Comparison of ENCODE assay signal across 24 mouse cellular contexts in genomic region chr2:130144703-130145324, GRCm38 (mm10). TPM values are rescaled to one million over a fixed set of nuclear protein-coding genes. Genes with fewer than 3 reads are reported as not detected.
DNase-seq lines count a peak whose midpoint lies in the region; ATAC-seq and TF ChIP-seq lines count a peak whose summit lies in the region.
"Had no signal": no experiment of that assay in that cellular context is flagged by ENCODE, and none has a peak within 500 bp of the region (broad histone marks: within the 10 kb centered on the region; RNA-seq: fewer than 3 reads in every experiment).

No protein-coding gene starts in this region.

- no peaks in the 10 kb centered on the region for H3K27me3 ChIP-seq in forebrain, postnatal 0 days (ENCODE audit: insufficient read depth, low read length)
- no peaks in the 10 kb centered on the region for H3K27me3 ChIP-seq in forebrain, embryonic 10.5 days (ENCODE audit: poor library complexity, severe bottlenecking)
- H3K27me3 ChIP-seq in midbrain, embryonic 11.5 days (ENCODE audit: control insufficient read depth, insufficient read depth, low read length): no peaks in the 10 kb centered on the region
- no peaks in the 10 kb centered on the region for H3K27me3 ChIP-seq in midbrain, embryonic 16.5 days (ENCODE audit: control insufficient read depth, insufficient read depth, low read depth, low read length)
- H3K27me3 ChIP-seq: hindbrain, embryonic 12.5 days had no signal

- 77% methylated on average over 23 of the region's 23 CpGs for WGBS in forebrain, postnatal 0 days
- 92% methylated on average over 23 of the region's 23 CpGs for WGBS in forebrain, embryonic 10.5 days
- WGBS in midbrain, embryonic 11.5 days: 89% methylated on average over 23 of the region's 23 CpGs
- 87% methylated on average over 23 of the region's 23 CpGs for WGBS in midbrain, embryonic 16.5 days

- no peaks in the 10 kb centered on the region for H3K9me3 ChIP-seq in forebrain, postnatal 0 days (ENCODE audit: low read length)
- H3K9me3 ChIP-seq in forebrain, embryonic 10.5 days: 0 out of 2 replicates have a peak, but pooled peaks cover 4% of the 10 kb centered on the region
- H3K9me3 ChIP-seq in midbrain, embryonic 11.5 days (ENCODE audit: control insufficient read depth, low read length): no peaks in the 10 kb centered on the region
- no peaks in the 10 kb centered on the region for H3K9me3 ChIP-seq in midbrain, embryonic 16.5 days (replicated peaks; ENCODE audit: control insufficient read depth, low read length, poor library complexity, severe bottlenecking)
- H3K9me3 ChIP-seq: embryonic facial prominence, embryonic 10.5 days; hindbrain, embryonic 12.5 days had no signal

- peak; percentile 30 for DNase-seq in forebrain, postnatal 0 days
- DNase-seq in forebrain, embryonic 10.5 days (ENCODE audit: extremely low spot score, low spot score): no peak
- peak; percentile 62 for DNase-seq in midbrain, embryonic 11.5 days (ENCODE audit: low spot score, missing footprints)
- DNase-seq in ES-CJ7 (ENCODE audit: low read depth, low spot score) (peak; percentile 12), ZHBTc4 (ENCODE audit: low read depth, low spot score) (peak; percentile 37)
- no peak for DNase-seq in gastrocnemius, postnatal 4 days (ENCODE audit: low spot score in 2 of 2)
- no peak for DNase-seq in spleen, postnatal 4 days (ENCODE audit: low spot score in 2 of 2)
- DNase-seq: adrenal gland, postnatal 10 days; cerebellum, adult 11-12 months; cerebellum, postnatal 10 days; gastrocnemius, postnatal 14 days; heart, postnatal 10 days; heart, postnatal 4 days had no signal

- H3K4me1 ChIP-seq in forebrain, postnatal 0 days (ENCODE audit: insufficient read depth): no peaks in the 10 kb centered on the region
- H3K4me1 ChIP-seq in forebrain, embryonic 10.5 days: no peaks in the 10 kb centered on the region
- H3K4me1 ChIP-seq in midbrain, embryonic 11.5 days (ENCODE audit: control insufficient read depth, insufficient read depth, low read length): no peaks in the 10 kb centered on the region
- no peaks in the 10 kb centered on the region for H3K4me1 ChIP-seq in midbrain, embryonic 16.5 days (ENCODE audit: control insufficient read depth, insufficient read depth, low read length)
- H3K4me1 ChIP-seq: embryonic facial prominence, embryonic 10.5 days; hindbrain, embryonic 12.5 days had no signal

- no peaks in the 10 kb centered on the region for H3K36me3 ChIP-seq in forebrain, postnatal 0 days (ENCODE audit: insufficient read depth)
- no peaks in the 10 kb centered on the region for H3K36me3 ChIP-seq in forebrain, embryonic 10.5 days (replicated peaks)
- H3K36me3 ChIP-seq in midbrain, embryonic 11.5 days (ENCODE audit: control insufficient read depth, insufficient read depth, low read length): no peaks in the 10 kb centered on the region
- H3K36me3 ChIP-seq in midbrain, embryonic 16.5 days (ENCODE audit: control insufficient read depth, insufficient read depth, low read length): no peaks in the 10 kb centered on the region
- H3K36me3 ChIP-seq: embryonic facial prominence, embryonic 10.5 days; hindbrain, embryonic 12.5 days had no signal

- TF ChIP-seq CTCF in forebrain, postnatal 0 days (IDR thresholded peaks at IDR 0.05; ENCODE audit: low read depth): no peak

- no peak overlapping the region for H3K9ac ChIP-seq in forebrain, postnatal 0 days
- H3K9ac ChIP-seq in midbrain, embryonic 11.5 days (ENCODE audit: low read length): no peak overlapping the region
- H3K9ac ChIP-seq in midbrain, embryonic 16.5 days (ENCODE audit: low read depth, low read length): no peak overlapping the region
- H3K9ac ChIP-seq: hindbrain, embryonic 12.5 days had no signal

- no peak overlapping the region for H3K4me3 ChIP-seq in forebrain, postnatal 0 days (ENCODE audit: low read depth, low read length)
- H3K4me3 ChIP-seq in forebrain, embryonic 10.5 days: no peak overlapping the region
- no peak overlapping the region for H3K4me3 ChIP-seq in midbrain, embryonic 11.5 days (ENCODE audit: low read depth, low read length)
- H3K4me3 ChIP-seq in midbrain, embryonic 16.5 days (ENCODE audit: low read depth, low read length): no peak overlapping the region
- H3K4me3 ChIP-seq: embryonic facial prominence, embryonic 10.5 days; hindbrain, embryonic 12.5 days had no signal

- H3K4me2 ChIP-seq in forebrain, postnatal 0 days (ENCODE audit: low read depth): no peak overlapping the region
- H3K4me2 ChIP-seq in midbrain, embryonic 11.5 days: no peak overlapping the region
- no peak overlapping the region for H3K4me2 ChIP-seq in midbrain, embryonic 16.5 days (ENCODE audit: low read length)
- H3K4me2 ChIP-seq: hindbrain, embryonic 12.5 days had no signal

- no peak overlapping the region for H3K27ac ChIP-seq in forebrain, postnatal 0 days (ENCODE audit: low read depth, low read length)
- no peak overlapping the region for H3K27ac ChIP-seq in forebrain, embryonic 10.5 days
- no peak overlapping the region for H3K27ac ChIP-seq in midbrain, embryonic 11.5 days (ENCODE audit: low read depth, low read length)
- no peak overlapping the region for H3K27ac ChIP-seq in midbrain, embryonic 16.5 days (ENCODE audit: low read length)
- H3K27ac ChIP-seq: embryonic facial prominence, embryonic 10.5 days; hindbrain, embryonic 12.5 days had no signal

- ATAC-seq in forebrain, postnatal 0 days: peak; percentile 63
- ATAC-seq in midbrain, embryonic 11.5 days (ENCODE audit: low FRiP score): no peak
- no peak for ATAC-seq in midbrain, embryonic 16.5 days
- ATAC-seq: hindbrain, embryonic 16.5 days; inflammation-experienced regulatory T-cells, adult 6 months; intestine, postnatal 0 days had no signal

RNA-seq across cellular contexts. Expression of gene Tgm6, which starts 32.6 kb away (rescaled TPM):
- total RNA-seq in forebrain, postnatal 0 days (2014; rRNA removed): 0.15 and 0.24 TPM in 2 replicates
- 0.29 and 0.33 TPM in 2 replicates for polyA plus RNA-seq in forebrain, postnatal 0 days (2015; fragmentation: Nextera tagmentation; extraction: Ambion mirVana)
- not detected in 2 replicates for polyA plus RNA-seq in forebrain, embryonic 10.5 days (2016; fragmentation: Nextera tagmentation; extraction: Ambion mirVana)
- polyA plus RNA-seq in midbrain, embryonic 11.5 days (2014; fragmentation: Nextera tagmentation; extraction: Ambion mirVana): not detected in 2 replicates
- 0.65 and 0.75 TPM in 2 replicates for polyA plus RNA-seq in midbrain, embryonic 16.5 days (2015; fragmentation: Nextera tagmentation; extraction: Ambion mirVana)
- total RNA-seq in gastrocnemius, postnatal 4 days (2021): not detected
- total RNA-seq: adrenal gland, postnatal 10 days; adrenal gland, postnatal 4 days; gastrocnemius, adult 18-20 months; gastrocnemius, postnatal 14 days; granulocyte monocyte progenitor cell, adult 5-6 weeks; heart, postnatal 10 days; heart, postnatal 4 days had no signal
- polyA plus RNA-seq: embryonic facial prominence, embryonic 10.5 days; embryonic facial prominence, embryonic 14.5 days; heart, embryonic 14.5 days; hindbrain, embryonic 12.5 days; inflammation-experienced regulatory T-cells, adult 6 months; intestine, postnatal 0 days had no signal

RNA-seq across cellular contexts. Expression of gene Snrpb, which starts 34.4 kb away (rescaled TPM):
- total RNA-seq in forebrain, postnatal 0 days (2014; rRNA removed): 306 TPM in 2 replicates
- 334 and 388 TPM in 2 replicates for polyA plus RNA-seq in forebrain, postnatal 0 days (2015; fragmentation: Nextera tagmentation; extraction: Ambion mirVana)
- 929 and 941 TPM in 2 replicates for polyA plus RNA-seq in forebrain, embryonic 10.5 days (2016; fragmentation: Nextera tagmentation; extraction: Ambion mirVana)
- polyA plus RNA-seq in midbrain, embryonic 11.5 days (2014; fragmentation: Nextera tagmentation; extraction: Ambion mirVana): 725 and 751 TPM in 2 replicates
- 286 and 305 TPM in 2 replicates for polyA plus RNA-seq in midbrain, embryonic 16.5 days (2015; fragmentation: Nextera tagmentation; extraction: Ambion mirVana)
- 100 to 1,000 TPM; 188 to 199 TPM for total RNA-seq in gastrocnemius, postnatal 4 days (2021)

RNA-seq across cellular contexts. Expression of gene Tmc2, which starts 50.2 kb away (rescaled TPM):
- total RNA-seq in forebrain, postnatal 0 days (2014; rRNA removed): not detected in 2 replicates
- polyA plus RNA-seq in forebrain, postnatal 0 days (2015; fragmentation: Nextera tagmentation; extraction: Ambion mirVana): not detected in 2 replicates
- polyA plus RNA-seq in forebrain, embryonic 10.5 days (2016; fragmentation: Nextera tagmentation; extraction: Ambion mirVana): not detected in 2 replicates
- polyA plus RNA-seq in midbrain, embryonic 11.5 days (2014; fragmentation: Nextera tagmentation; extraction: Ambion mirVana): not detected in 2 replicates
- polyA plus RNA-seq in midbrain, embryonic 16.5 days (2015; fragmentation: Nextera tagmentation; extraction: Ambion mirVana): not detected in 2 replicates
- total RNA-seq in gastrocnemius, postnatal 4 days (2021): not detected
- total RNA-seq: adrenal gland, postnatal 10 days; adrenal gland, postnatal 4 days; gastrocnemius, adult 18-20 months; gastrocnemius, postnatal 14 days; granulocyte monocyte progenitor cell, adult 5-6 weeks; heart, postnatal 10 days; heart, postnatal 4 days had no signal
- polyA plus RNA-seq: embryonic facial prominence, embryonic 10.5 days; embryonic facial prominence, embryonic 14.5 days; heart, embryonic 14.5 days; hindbrain, embryonic 12.5 days; hindbrain, embryonic 16.5 days; inflammation-experienced regulatory T-cells, adult 6 months; intestine, postnatal 0 days had no signal

Comparison
In these comparisons a context has a peak if more than half of its experiments do, and no peak if none do; other contexts are left out.
1. DNase-seq: peak in forebrain, postnatal 0 days (single experiment), midbrain, embryonic 11.5 days (single experiment), ES-CJ7 (single experiment) and ZHBTc4 (single experiment); none in forebrain, embryonic 10.5 days (single experiment), gastrocnemius, postnatal 4 days (0 of 2) and spleen, postnatal 4 days (0 of 2).